Mouse (Mus musculus): ENCODE measurements around the gene Zc3h15. TPM values are rescaled to one million over a fixed set of nuclear protein-coding genes. Genes with fewer than 3 reads are reported as not detected.
"Not testable (repeated sequence)": the region's sequence is repeated elsewhere in the genome, so short reads cannot be mapped to it uniquely, and the experiment has no call there.

Gene Zc3h15
- polyA plus RNA-seq, 1 experiment from 2014 or later = 187 TPM

- Histone ChIP-seq H3K9me3 (replicated peaks) (no peaks in the 10 kb centered on the region), H3K9ac (replicated peaks) (no peak overlapping the region), H3K4me2 (no peak overlapping the region), H3K36me3 (peaks cover 3% of the 10 kb centered on the region; the same call in 1 of the 2 replicates), H3K4me3 (replicated peaks) (no peak overlapping the region), H3K27ac (replicated peaks) (no peak overlapping the region), H3K27me3 (replicated peaks) (no peaks in the 10 kb centered on the region), H3K4me1 (peaks cover 12% of the 10 kb centered on the region)
- no peak for ATAC-seq (ENCODE audit: low FRiP score)
Measured at GRCm38 (mm10) chr2:83652606-83653005, 8.4 kb downstream of the Zc3h15 start.

- H3K4me1 ChIP-seq = no peaks in the 10 kb centered on the region
- no peaks in the 10 kb centered on the region for H3K9me3 ChIP-seq (replicated peaks)
- no peak for ATAC-seq (ENCODE audit: low FRiP score)
- H3K36me3 ChIP-seq = peaks cover 20% of the 10 kb centered on the region
- no peak overlapping the region for H3K4me3 ChIP-seq (replicated peaks)
- no peak overlapping the region for H3K4me2 ChIP-seq
- H3K9ac ChIP-seq (replicated peaks) = no peak overlapping the region
- H3K27me3 ChIP-seq (replicated peaks) = no peaks in the 10 kb centered on the region
- WGBS = 92% methylated on average over 3 of the region's 3 CpGs
- no peak overlapping the region for H3K27ac ChIP-seq (replicated peaks)
Measured at GRCm38 (mm10) chr2:83659279-83659678, 15.0 kb downstream of the Zc3h15 start.

DNA sequence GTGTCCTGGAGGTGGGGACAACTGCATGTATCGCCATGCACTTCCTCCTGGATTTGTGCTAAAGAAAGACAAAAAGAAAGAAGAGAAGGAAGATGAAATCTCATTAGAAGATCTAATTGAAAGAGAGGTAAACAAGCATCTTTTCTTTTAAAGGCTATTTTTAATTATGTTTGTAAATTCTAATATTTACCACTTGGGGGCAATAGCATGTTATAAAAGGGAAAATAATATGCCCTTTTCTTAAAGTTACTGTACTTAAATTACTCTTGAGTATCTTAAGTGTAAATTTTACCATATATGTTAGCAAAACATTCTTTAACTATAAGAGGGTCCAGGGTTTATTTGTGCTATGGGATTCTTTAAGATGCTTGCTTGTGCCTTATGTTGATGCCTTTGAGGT, 15.9 kb downstream of the Zc3h15 start:
- Histone ChIP-seq H3K36me3 (peaks cover 20% of the 10 kb centered on the region), H3K4me1 (no peaks in the 10 kb centered on the region), H3K9me3 (replicated peaks) (no peaks in the 10 kb centered on the region), H3K27ac (replicated peaks) (no peak overlapping the region), H3K4me3 (replicated peaks) (no peak overlapping the region), H3K27me3 (replicated peaks) (no peaks in the 10 kb centered on the region), H3K4me2 (no peak overlapping the region), H3K9ac (replicated peaks) (no peak overlapping the region)
- WGBS = 92% methylated on average over 1 of the region's 1 CpGs
- no peak for ATAC-seq (ENCODE audit: low FRiP score)

- Histone ChIP-seq H3K27ac (replicated peaks) (no peak overlapping the region), H3K27me3 (replicated peaks) (no peaks in the 10 kb centered on the region), H3K4me3 (replicated peaks) (no peak overlapping the region), H3K9me3 (replicated peaks) (no peaks in the 10 kb centered on the region), H3K4me1 (no peaks in the 10 kb centered on the region), H3K4me2 (no peak overlapping the region), H3K9ac (replicated peaks) (no peak overlapping the region), H3K36me3 (peaks cover 20% of the 10 kb centered on the region)
- 93% methylated on average over 6 of the region's 6 CpGs for WGBS
- ATAC-seq (ENCODE audit: low FRiP score) = no peak
Measured at GRCm38 (mm10) chr2:83661351-83661750, 17.1 kb downstream of the Zc3h15 start.

- H3K4me1 ChIP-seq; H3K9me3 ChIP-seq (replicated peaks); H3K27me3 ChIP-seq (replicated peaks); H3K9ac ChIP-seq (replicated peaks); H3K27ac ChIP-seq (replicated peaks); H3K4me2 ChIP-seq; H3K4me3 ChIP-seq (replicated peaks); ATAC-seq (ENCODE audit: low FRiP score): not testable (repeated sequence)
- peaks cover 16% of the 10 kb centered on the region for H3K36me3 ChIP-seq
- WGBS = 96% methylated on average over 2 of the region's 2 CpGs
Measured at GRCm38 (mm10) chr2:83665051-83665450, 20.8 kb downstream of the Zc3h15 start.

GRCm38 (mm10) chr2:83667430-83667829, 23.2 kb downstream of the Zc3h15 start:
- no peaks in the 10 kb centered on the region for H3K27me3 ChIP-seq (replicated peaks)
- 85% methylated on average over 2 of the region's 2 CpGs for WGBS
- no peak for ATAC-seq (ENCODE audit: low FRiP score)
- H3K36me3 ChIP-seq = peaks cover 12% of the 10 kb centered on the region; the same call in 1 of the 2 replicates
- no peak overlapping the region for H3K4me2 ChIP-seq
- no peaks in the 10 kb centered on the region for H3K4me1 ChIP-seq
- no peak overlapping the region for H3K27ac ChIP-seq (replicated peaks)
- no peaks in the 10 kb centered on the region for H3K9me3 ChIP-seq (replicated peaks)
- H3K9ac ChIP-seq (replicated peaks) = no peak overlapping the region
- H3K4me3 ChIP-seq (replicated peaks) = no peak overlapping the region

GRCm38 (mm10) chr2:83668052-83668451, 23.8 kb downstream of the Zc3h15 start:
- no peak overlapping the region for H3K27ac ChIP-seq (replicated peaks)
- no peaks in the 10 kb centered on the region for H3K27me3 ChIP-seq (replicated peaks)
- WGBS = 86% methylated on average over 1 of the region's 1 CpGs
- H3K36me3 ChIP-seq = peaks cover 13% of the 10 kb centered on the region; the same call in 1 of the 2 replicates
- no peak overlapping the region for H3K9ac ChIP-seq (replicated peaks)
- H3K4me3 ChIP-seq (replicated peaks) = no peak overlapping the region
- no peak for ATAC-seq (ENCODE audit: low FRiP score)
- H3K4me2 ChIP-seq = no peak overlapping the region
- H3K4me1 ChIP-seq = no peaks in the 10 kb centered on the region
- no peaks in the 10 kb centered on the region for H3K9me3 ChIP-seq (replicated peaks)

GRCm38 (mm10) chr2:83669988-83670387, 25.8 kb downstream of the Zc3h15 start:
- Histone ChIP-seq H3K27ac (replicated peaks) (no peak overlapping the region), H3K4me1 (no peaks in the 10 kb centered on the region), H3K27me3 (replicated peaks) (no peaks in the 10 kb centered on the region), H3K36me3 (peaks cover 10% of the 10 kb centered on the region; the same call in 1 of the 2 replicates), H3K9me3 (replicated peaks) (no peaks in the 10 kb centered on the region), H3K4me2 (no peak overlapping the region), H3K9ac (replicated peaks) (no peak overlapping the region), H3K4me3 (replicated peaks) (no peak overlapping the region)
- WGBS = 86% methylated on average over 5 of the region's 5 CpGs
- no peak for ATAC-seq (ENCODE audit: low FRiP score)

- Histone ChIP-seq H3K27ac (replicated peaks) (no peak overlapping the region), H3K9me3 (replicated peaks) (no peaks in the 10 kb centered on the region), H3K27me3 (replicated peaks) (no peaks in the 10 kb centered on the region), H3K9ac (replicated peaks) (no peak overlapping the region), H3K4me3 (replicated peaks) (no peak overlapping the region), H3K4me2 (no peak overlapping the region), H3K4me1 (no peaks in the 10 kb centered on the region), H3K36me3 (peaks cover 10% of the 10 kb centered on the region; the same call in 1 of the 2 replicates)
- no peak for ATAC-seq (ENCODE audit: low FRiP score)
- 96% methylated on average over 2 of the region's 2 CpGs for WGBS
Measured at GRCm38 (mm10) chr2:83671843-83672242, 27.6 kb downstream of the Zc3h15 start.

DNA sequence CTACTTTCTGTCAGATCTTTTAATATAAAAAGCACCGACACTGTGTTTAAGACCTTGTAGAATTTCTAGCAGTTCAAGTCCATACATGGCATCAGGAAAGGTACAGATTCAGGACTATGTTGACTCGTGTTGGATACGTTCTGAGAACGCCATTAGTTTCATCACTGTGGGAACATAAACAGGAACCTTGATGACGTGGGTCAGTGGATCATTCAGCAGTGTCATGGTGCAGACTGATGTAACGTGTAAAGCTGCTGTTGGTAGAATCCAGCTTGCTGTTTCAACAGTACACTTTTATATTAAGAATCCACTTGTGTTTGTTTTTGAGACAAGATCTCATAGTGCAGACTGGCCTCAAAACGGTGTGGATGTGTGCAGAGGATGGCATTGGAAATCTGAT, 28.8 kb downstream of the Zc3h15 start:
- ATAC-seq (ENCODE audit: low FRiP score) = no peak
- no peak overlapping the region for H3K4me3 ChIP-seq (replicated peaks)
- WGBS = 83% methylated on average over 7 of the region's 7 CpGs
- no peak overlapping the region for H3K9ac ChIP-seq (replicated peaks)
- H3K27ac ChIP-seq (replicated peaks) = no peak overlapping the region
- H3K4me2 ChIP-seq = no peak overlapping the region
- no peaks in the 10 kb centered on the region for H3K9me3 ChIP-seq (replicated peaks)
- H3K27me3 ChIP-seq (replicated peaks) = no peaks in the 10 kb centered on the region
- H3K4me1 ChIP-seq = no peaks in the 10 kb centered on the region
- H3K36me3 ChIP-seq = peaks cover 10% of the 10 kb centered on the region; the same call in 1 of the 2 replicates

DNA sequence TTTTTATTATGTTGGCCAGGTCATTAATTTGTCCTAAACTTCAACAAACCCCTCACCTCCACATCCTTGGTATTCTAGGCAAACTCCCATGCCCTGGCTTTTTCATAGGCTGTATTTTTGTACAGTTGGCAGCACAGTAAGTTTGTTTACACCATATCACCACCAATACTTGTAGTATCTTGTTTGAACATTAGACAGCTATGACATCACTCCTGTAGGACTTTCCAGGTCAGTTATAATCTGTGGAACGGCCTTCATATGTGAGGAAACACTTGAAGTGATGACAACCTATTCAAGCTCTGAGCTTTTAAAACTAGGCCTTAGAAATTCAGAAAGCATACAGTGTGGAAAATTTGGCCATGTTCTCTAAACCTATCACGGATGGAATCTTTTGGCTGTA, 29.6 kb downstream of the Zc3h15 start:
- no peak for ATAC-seq (ENCODE audit: low FRiP score)
- H3K4me1 ChIP-seq = no peaks in the 10 kb centered on the region
- H3K4me2 ChIP-seq = no peak overlapping the region
- H3K4me3 ChIP-seq (replicated peaks) = no peak overlapping the region
- peaks cover 10% of the 10 kb centered on the region; the same call in 1 of the 2 replicates for H3K36me3 ChIP-seq
- H3K27ac ChIP-seq (replicated peaks) = no peak overlapping the region
- H3K27me3 ChIP-seq (replicated peaks) = no peaks in the 10 kb centered on the region
- 87% methylated on average over 2 of the region's 2 CpGs for WGBS
- no peaks in the 10 kb centered on the region for H3K9me3 ChIP-seq (replicated peaks)
- no peak overlapping the region for H3K9ac ChIP-seq (replicated peaks)

- Histone ChIP-seq H3K4me1 (no peaks in the 10 kb centered on the region), H3K4me3 (replicated peaks) (no peak overlapping the region), H3K27ac (replicated peaks) (no peak overlapping the region), H3K9ac (replicated peaks) (no peak overlapping the region), H3K36me3 (peaks cover 10% of the 10 kb centered on the region; the same call in 1 of the 2 replicates), H3K9me3 (replicated peaks) (no peaks in the 10 kb centered on the region), H3K27me3 (replicated peaks) (no peaks in the 10 kb centered on the region), H3K4me2 (no peak overlapping the region)
- 53% methylated on average over 7 of the region's 7 CpGs for WGBS
- no peak for ATAC-seq (ENCODE audit: low FRiP score)
Measured at GRCm38 (mm10) chr2:83674421-83674820, 30.2 kb downstream of the Zc3h15 start.

DNA sequence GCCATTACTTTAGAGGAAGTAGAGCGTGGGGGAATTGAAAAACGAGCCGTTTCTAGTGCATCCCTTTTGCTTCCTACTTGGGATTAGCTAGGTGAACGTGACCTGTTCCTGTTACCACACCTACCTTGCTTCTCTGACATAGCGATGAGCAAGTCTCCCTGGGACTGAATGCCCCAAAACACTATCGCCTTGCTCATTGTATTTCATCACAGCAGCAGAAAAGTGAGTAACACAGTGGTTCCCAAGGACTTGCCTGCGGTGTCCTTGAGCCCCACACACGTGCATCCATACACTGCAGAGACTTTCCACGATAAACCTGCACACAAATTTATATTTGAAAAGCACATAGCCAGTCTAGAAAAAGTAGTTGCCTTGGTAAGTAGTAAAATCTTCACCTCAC, 30.7 kb downstream of the Zc3h15 start:
- Histone ChIP-seq H3K4me2 (no peak overlapping the region), H3K9me3 (replicated peaks) (no peaks in the 10 kb centered on the region), H3K4me3 (replicated peaks) (no peak overlapping the region), H3K4me1 (no peaks in the 10 kb centered on the region), H3K36me3 (peaks cover 10% of the 10 kb centered on the region; the same call in 1 of the 2 replicates), H3K9ac (replicated peaks) (no peak overlapping the region), H3K27ac (replicated peaks) (no peak overlapping the region), H3K27me3 (replicated peaks) (no peaks in the 10 kb centered on the region)
- WGBS = 75% methylated on average over 9 of the region's 9 CpGs
- no peak for ATAC-seq (ENCODE audit: low FRiP score)
